Mouse (Mus musculus) liver, postnatal 0 days (tissue): ENCODE measurements around the gene Ror1. TPM values are rescaled to one million over a fixed set of nuclear protein-coding genes. Genes with fewer than 3 reads are reported as not detected.

Experiments
- ATAC-seq: fragments of 200-750 bp; cut with Nextera tagmentation; 2 replicates; pipeline ENCODE4 v1.8.0; 2017; ENCODE audit warnings: mild to moderate bottlenecking, moderate library complexity
- DNase-seq: peaks from one replicate; pipeline ENCODE4 v3.0.0-alpha.2; 2016
- H3K27ac ChIP-seq: fragments of 300-500 bp; sonication (generic); 2 replicates; pipeline ENCODE4 v1.5.1; 2014; ENCODE audit warnings: antibody characterized with exemption, moderate library complexity, mild to moderate bottlenecking, low read depth
- H3K27me3 ChIP-seq: fragments of 300-500 bp; sonication (generic); 2 replicates; pipeline ENCODE4 v1.6.1; 2014; ENCODE audit warnings: low read length, control low read depth, mixed read lengths; ENCODE audit not compliant: insufficient read depth
- H3K36me3 ChIP-seq: fragments of 300-500 bp; sonication (generic); replicated peaks from 2 replicates; pipeline ENCODE4 v1.6.1; 2014; ENCODE audit warnings: mild to moderate bottlenecking, control low read depth, low read length, moderate library complexity, mixed read lengths; ENCODE audit not compliant: insufficient read depth
- H3K4me1 ChIP-seq: fragments of 300-500 bp; sonication (generic); 2 replicates; pipeline ENCODE4 v1.6.1; 2014; ENCODE audit warnings: antibody characterized with exemption, mild to moderate bottlenecking, control low read depth; ENCODE audit not compliant: insufficient read depth
- H3K4me2 ChIP-seq: fragments of 300-500 bp; sonication (generic); 2 replicates; pipeline ENCODE4 v1.6.1; 2014; ENCODE audit warnings: low read depth, mild to moderate bottlenecking, low read length, moderate library complexity, mixed read lengths
- H3K4me3 ChIP-seq: fragments of 300-500 bp; sonication (generic); 2 replicates; pipeline ENCODE4 v1.5.1; 2014; ENCODE audit warnings: low read depth, low read length
- H3K9ac ChIP-seq: fragments of 300-500 bp; sonication (generic); replicated peaks from 2 replicates; pipeline ENCODE4 v1.6.1; 2014; ENCODE audit warnings: mild to moderate bottlenecking, moderate library complexity
- H3K9me3 ChIP-seq: fragments of 300-500 bp; sonication (generic); 2 replicates; pipeline ENCODE4 v1.6.1; 2016; ENCODE audit warnings: mild to moderate bottlenecking, control low read depth, low read length, mixed read lengths
- CTCF ChIP-seq: sonication (generic); IDR thresholded peaks from 2 replicates; pipeline ENCODE4 v1.5.1; 2016; ENCODE audit warnings: antibody characterized with exemption, low read depth
- EP300 ChIP-seq: IDR thresholded peaks from 2 replicates; pipeline ENCODE4 v1.6.1; 2016; ENCODE audit warnings: antibody characterized with exemption, low read depth, mild to moderate bottlenecking
- WGBS: fragments of 180-500 bp; shearing (Covaris S2); extraction: QIAGEN DNeasy Blood & Tissue Kit; methylation state at CpG from one replicate; pipeline ENCODE4 v1.1.7; 2014; ENCODE audit not compliant: insufficient replicate concordance; 5-methylcytosine and 5-hydroxymethylcytosine counted together
- polyA plus RNA-seq: library from polyadenylated mRNA; unstranded; fragments of >200 nt; fragmentation: Nextera tagmentation; extraction: Ambion mirVana; gene quantifications from 2 replicates; pipeline ENCODE4 v1.2.1, GENCODE M21; 2015

Ror1 gene
- polyA plus RNA-seq, 1 experiment from 2014 or later: 0.29 TPM

DNA sequence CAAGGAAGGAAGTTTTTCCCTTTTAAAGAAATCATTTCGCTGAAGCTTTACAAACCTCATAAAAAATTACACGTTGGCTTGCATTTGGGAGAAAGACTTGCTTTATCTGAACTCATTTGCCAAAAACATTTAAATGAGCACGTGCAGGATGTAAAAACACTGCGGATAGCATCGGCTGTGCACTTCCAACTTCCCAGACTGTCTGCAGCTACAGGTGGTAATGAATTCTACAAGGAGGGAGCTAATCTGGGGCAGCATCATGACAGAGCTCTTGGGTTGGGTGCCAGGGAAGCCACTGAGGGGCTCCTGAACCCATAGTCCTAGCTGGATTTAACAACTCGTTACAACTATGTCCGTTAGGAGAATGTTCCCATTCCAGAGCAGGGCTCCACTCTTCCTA, 268.1 kb downstream of the Ror1 start:
- no peak for DNase-seq
- no peak overlapping the region for H3K9ac ChIP-seq
- H3K9me3 ChIP-seq: no peaks in the 10 kb centered on the region
- H3K36me3 ChIP-seq: no peaks in the 10 kb centered on the region
- no peak for ATAC-seq
- no peak overlapping the region for H3K4me2 ChIP-seq
- no peak overlapping the region for H3K4me3 ChIP-seq
- no peaks in the 10 kb centered on the region for H3K4me1 ChIP-seq
- no peak overlapping the region for H3K27ac ChIP-seq
- no peaks in the 10 kb centered on the region for H3K27me3 ChIP-seq
- no peak for TF ChIP-seq EP300
- TF ChIP-seq CTCF: no peak
- WGBS: 84% methylated on average over 7 of the region's 7 CpGs

DNA sequence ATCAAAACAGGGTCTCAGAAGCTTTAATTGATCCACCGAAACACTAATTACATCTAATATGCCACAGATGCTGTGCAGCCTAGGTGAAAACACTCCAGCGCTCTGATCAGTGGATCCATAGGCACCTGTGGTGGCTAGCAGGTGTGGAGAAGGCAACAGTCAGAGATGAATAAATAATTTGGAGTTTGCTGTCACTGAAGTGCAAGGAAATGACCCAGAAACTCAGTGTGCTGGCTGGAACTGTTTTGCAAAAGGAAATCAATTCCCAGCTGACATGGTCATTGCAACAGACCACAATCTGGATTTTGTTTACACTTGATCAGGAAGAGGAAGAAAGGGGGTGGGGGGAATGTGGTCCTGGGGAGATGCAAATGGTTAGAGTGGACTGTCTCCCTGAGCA, 273.1 kb downstream of the Ror1 start:
- no peaks in the 10 kb centered on the region for H3K36me3 ChIP-seq
- no peak overlapping the region for H3K4me3 ChIP-seq
- DNase-seq (peak; percentile 29), ATAC-seq (peak; percentile 82)
- H3K9me3 ChIP-seq: no peaks in the 10 kb centered on the region
- H3K27ac ChIP-seq: peak overlapping the region; percentile 85
- peaks cover 4% of the 10 kb centered on the region; the same call in 1 of the 2 replicates for H3K4me1 ChIP-seq
- no peak overlapping the region for H3K4me2 ChIP-seq
- no peak overlapping the region for H3K9ac ChIP-seq
- WGBS: 80% methylated on average over 2 of the region's 2 CpGs
- H3K27me3 ChIP-seq: no peaks in the 10 kb centered on the region
- peak; percentile 32; the same call in 1 of the 2 replicates for TF ChIP-seq EP300
- TF ChIP-seq CTCF: no peak

DNA sequence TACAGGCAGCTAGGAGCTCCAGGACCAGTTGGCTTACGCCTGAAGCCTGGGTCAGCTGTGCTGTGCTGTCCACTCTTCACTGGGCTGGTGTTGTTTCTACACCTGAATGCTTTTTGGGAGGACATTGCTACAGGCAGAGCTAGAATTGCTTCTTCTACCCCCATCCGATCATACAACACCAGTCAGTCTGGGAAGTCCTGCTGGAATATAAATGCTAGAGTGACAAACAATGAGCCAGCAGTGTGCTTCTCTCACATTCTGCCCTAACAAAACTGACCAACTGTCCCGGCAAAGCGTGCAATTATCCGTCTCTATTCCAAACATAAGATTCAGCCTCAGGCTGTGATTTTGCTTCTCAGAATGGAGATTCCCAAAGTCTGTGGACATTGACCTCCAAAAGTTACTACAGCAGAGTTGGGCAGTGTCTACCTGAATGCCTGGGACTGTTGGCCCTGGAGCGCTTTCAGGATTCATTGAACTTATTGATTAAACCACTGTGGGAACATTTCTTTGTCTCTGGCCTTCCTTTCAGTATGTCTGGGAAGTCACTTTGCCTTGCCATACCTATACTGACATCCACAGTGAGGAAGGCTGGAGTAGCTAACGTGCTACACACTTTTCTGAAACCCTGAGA, 274.1 kb downstream of the Ror1 start:
- WGBS: 57% methylated on average over 7 of the region's 7 CpGs
- H3K27ac ChIP-seq: peak overlapping the region; percentile 85

DNA sequence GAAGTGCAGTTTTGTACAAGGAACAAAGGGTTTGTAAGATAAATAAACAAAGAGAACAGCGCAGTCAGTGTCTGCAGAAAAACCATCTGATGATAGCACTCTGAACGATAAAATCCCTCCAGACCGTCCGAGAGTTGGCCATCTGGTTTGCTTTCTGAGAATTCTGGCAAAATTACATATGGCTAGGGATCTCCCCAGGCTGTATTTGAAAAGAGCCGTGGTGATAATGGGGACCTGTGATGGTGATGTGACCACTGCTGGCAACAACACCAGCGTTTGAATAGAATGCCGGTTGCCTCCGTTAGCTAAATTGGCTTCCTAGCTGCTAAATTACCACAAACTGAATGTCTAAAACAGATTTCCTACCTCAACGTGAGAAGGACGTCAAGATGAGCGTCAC, 277.2 kb downstream of the Ror1 start:
- no peaks in the 10 kb centered on the region for H3K27me3 ChIP-seq
- no peaks in the 10 kb centered on the region for H3K9me3 ChIP-seq
- 65% methylated on average over 11 of the region's 11 CpGs for WGBS
- H3K9ac ChIP-seq: no peak overlapping the region
- DNase-seq (no peak), ATAC-seq (no peak)
- TF ChIP-seq EP300 (no peak), CTCF (no peak)
- H3K4me2 ChIP-seq: no peak overlapping the region
- H3K4me3 ChIP-seq: no peak overlapping the region
- no peak overlapping the region for H3K27ac ChIP-seq
- no peaks in the 10 kb centered on the region for H3K36me3 ChIP-seq
- H3K4me1 ChIP-seq: peaks cover 4% of the 10 kb centered on the region; the same call in 1 of the 2 replicates

More for the DNA sequence above, 274.1 kb downstream of the Ror1 start:
- TF ChIP-seq EP300 (no peak), CTCF (no peak)
- H3K36me3 ChIP-seq: no peaks in the 10 kb centered on the region
- DNase-seq (no peak), ATAC-seq (peak; percentile 72)
- no peak overlapping the region for H3K4me3 ChIP-seq
- no peaks in the 10 kb centered on the region for H3K27me3 ChIP-seq
- H3K9me3 ChIP-seq: no peaks in the 10 kb centered on the region
- no peak overlapping the region for H3K4me2 ChIP-seq
- peaks cover 4% of the 10 kb centered on the region; the same call in 1 of the 2 replicates for H3K4me1 ChIP-seq
- no peak overlapping the region for H3K9ac ChIP-seq

DNA sequence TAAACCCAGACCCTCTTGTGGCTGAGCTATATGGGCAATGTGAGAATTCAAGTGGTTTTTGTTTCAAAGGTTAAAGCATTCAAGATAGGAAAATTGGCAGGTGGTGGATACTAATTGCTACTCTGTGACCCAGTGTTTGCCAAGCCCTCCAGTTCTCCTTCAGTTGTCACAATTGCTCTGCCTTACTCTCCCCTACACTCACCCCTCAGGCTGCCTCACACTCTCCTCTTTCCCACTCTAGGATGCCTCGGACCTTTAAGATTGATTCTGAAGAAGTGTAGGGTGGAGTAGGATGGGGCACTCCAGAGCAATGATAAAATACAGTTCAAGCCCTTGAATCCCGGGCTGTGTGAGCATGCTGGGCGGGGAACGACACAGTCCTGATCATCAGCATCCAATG, 278.2 kb downstream of the Ror1 start:
- H3K4me1 ChIP-seq: peaks cover 4% of the 10 kb centered on the region; the same call in 1 of the 2 replicates
- no peaks in the 10 kb centered on the region for H3K36me3 ChIP-seq
- H3K4me2 ChIP-seq: no peak overlapping the region
- no peak for ATAC-seq
- TF ChIP-seq EP300 (no peak), CTCF (no peak)
- H3K27ac ChIP-seq: no peak overlapping the region
- DNase-seq: no peak
- H3K4me3 ChIP-seq: no peak overlapping the region
- WGBS: 68% methylated on average over 4 of the region's 4 CpGs
- H3K9me3 ChIP-seq: no peaks in the 10 kb centered on the region
- no peaks in the 10 kb centered on the region for H3K27me3 ChIP-seq
- H3K9ac ChIP-seq: no peak overlapping the region

DNA sequence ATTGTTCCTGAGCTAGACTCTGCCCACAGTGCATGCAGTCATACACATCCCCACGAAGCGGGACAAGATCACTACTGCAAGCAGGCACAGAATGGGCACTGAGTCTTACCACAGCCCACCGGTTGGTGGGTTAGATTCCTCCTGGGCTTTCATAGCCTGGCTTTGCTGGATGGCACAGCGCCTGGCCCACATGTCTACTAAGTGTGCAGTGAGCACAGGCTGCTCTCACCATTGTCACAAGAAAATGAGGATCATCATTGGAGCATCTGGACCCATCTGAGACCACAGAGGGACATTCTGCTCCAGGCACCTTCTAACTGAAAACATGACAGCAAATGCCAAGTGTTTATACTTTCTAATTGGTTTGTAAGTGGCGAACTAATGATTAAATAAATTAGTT, 279.7 kb downstream of the Ror1 start:
- no peak overlapping the region for H3K4me3 ChIP-seq
- DNase-seq (no peak), ATAC-seq (no peak)
- no peak overlapping the region for H3K4me2 ChIP-seq
- H3K27me3 ChIP-seq: no peaks in the 10 kb centered on the region
- no peaks in the 10 kb centered on the region for H3K36me3 ChIP-seq
- no peak overlapping the region for H3K9ac ChIP-seq
- no peaks in the 10 kb centered on the region for H3K4me1 ChIP-seq
- no peak for TF ChIP-seq EP300
- TF ChIP-seq CTCF: no peak
- no peak overlapping the region for H3K27ac ChIP-seq
- 80% methylated on average over 5 of the region's 5 CpGs for WGBS
- no peaks in the 10 kb centered on the region for H3K9me3 ChIP-seq
